Mouse (Mus musculus) c-Kit-positive CD71-positive TER-119-positive erythroid progenitor cells, embryonic 14.5 days (primary cell): ENCODE measurements around the gene Eml4.

Experiments
- DNase-seq: peaks from one replicate; pipeline ENCODE4 v3.0.0-alpha.2; 2013; ENCODE audit warnings: low spot score

Eml4 gene

GRCm38 (mm10) chr17:83499692-83500091 is 149.0 kb downstream of the Eml4 start:
- no peak for DNase-seq

GRCm38 (mm10) chr17:83503693-83504092 is 153.0 kb downstream of the Eml4 start:
- DNase-seq, result no peak

- DNase-seq, result no peak
These were observed 161.4 kb downstream of the Eml4 start for GRCm38 (mm10) chr17:83512130-83512529.

- no peak for DNase-seq
These were observed 163.0 kb downstream of the Eml4 start for GRCm38 (mm10) chr17:83513655-83514212.

- peak; percentile 88 for DNase-seq
These were observed 163.5 kb downstream of the Eml4 start for GRCm38 (mm10) chr17:83514213-83514701.

GRCm38 (mm10) chr17:83517280-83518015 is 166.7 kb downstream of the Eml4 start, which contains the start of gene Cox7a2l:
Gene Cox7a2l, minus strand, starts transcription at chr17:83517330.
- no peak for DNase-seq

GRCm38 (mm10) chr17:83521881-83522280 is 171.2 kb downstream of the Eml4 start:
- no peak for DNase-seq

GRCm38 (mm10) chr17:83522590-83523379 is 172.1 kb downstream of the Eml4 start:
- DNase-seq, result no peak

GRCm38 (mm10) chr17:83524753-83525152 is 174.0 kb downstream of the Eml4 start:
- DNase-seq, result no peak

GRCm38 (mm10) chr17:83525596-83525995 is 174.9 kb downstream of the Eml4 start:
- no peak for DNase-seq

GRCm38 (mm10) chr17:83526091-83526561 is 175.4 kb downstream of the Eml4 start:
- DNase-seq, result no peak

GRCm38 (mm10) chr17:83526624-83527532 is 176.1 kb downstream of the Eml4 start:
- peak; percentile 51 for DNase-seq

- no peak for DNase-seq
These were observed 177.1 kb downstream of the Eml4 start for GRCm38 (mm10) chr17:83527651-83528381.
